Mouse (Mus musculus): Measurements from ENCODE around the gene Mars. TPM values are rescaled to one million over a fixed set of nuclear protein-coding genes. Genes with fewer than 3 reads are reported as not detected.
A peak's percentile ranks its signal among the peaks of the same experiment; 100 is the strongest.

Gene Mars
- total RNA-seq (2014; fragmentation: Nextera tagmentation) (135 and 140 TPM in 2 replicates), total RNA-seq (2017) (213 and 264 TPM in 2 replicates)

DNA sequence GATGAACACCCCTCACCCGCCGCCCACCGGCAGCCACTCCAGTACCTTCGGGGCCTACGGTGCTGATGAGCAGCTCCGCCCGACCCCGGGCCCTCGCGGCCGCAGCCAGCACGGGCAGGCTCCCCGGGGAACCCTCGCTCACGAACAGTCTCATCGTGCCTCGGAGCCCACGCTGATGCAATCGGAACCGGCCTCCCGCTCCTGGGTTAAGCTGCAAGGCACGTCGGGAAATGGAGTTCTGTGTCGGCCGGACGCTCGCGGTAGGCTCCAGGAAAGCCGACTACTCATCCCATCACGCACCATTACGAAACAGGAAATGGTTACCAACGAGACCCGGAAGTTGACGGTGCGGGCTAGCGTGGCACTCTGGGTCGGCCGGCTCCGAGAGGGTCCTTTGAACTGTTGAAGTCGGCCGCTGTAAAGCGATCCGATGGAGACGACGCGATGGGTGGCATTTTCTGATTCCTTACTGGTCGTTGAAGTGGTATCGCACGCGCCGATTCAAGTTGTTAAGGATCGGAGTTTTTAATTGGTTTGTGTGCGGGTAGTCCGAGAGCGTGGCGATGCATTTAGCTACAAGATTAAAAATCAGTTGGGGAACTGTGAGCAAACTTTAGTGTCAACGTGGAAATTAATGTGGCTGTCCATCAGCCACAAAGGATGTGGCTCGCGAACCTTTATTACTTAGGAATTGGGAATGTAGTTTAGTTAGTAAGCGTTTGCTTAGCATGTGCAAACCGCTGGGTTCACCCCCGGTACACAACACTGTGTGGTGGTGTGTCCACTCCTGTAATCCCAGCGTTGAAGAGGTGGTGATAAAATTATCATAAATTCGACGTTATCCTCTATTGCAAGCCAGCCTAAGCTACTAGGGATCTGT is at the start of gene Mars:
Mars (minus strand) TSS at position 311 of the 880 bp plus-strand sequence.
- ATAC-seq (replicated peaks; ENCODE audit: low FRiP score, low TSS enrichment, poor library complexity, severe bottlenecking), result peak; percentile 89

DNA sequence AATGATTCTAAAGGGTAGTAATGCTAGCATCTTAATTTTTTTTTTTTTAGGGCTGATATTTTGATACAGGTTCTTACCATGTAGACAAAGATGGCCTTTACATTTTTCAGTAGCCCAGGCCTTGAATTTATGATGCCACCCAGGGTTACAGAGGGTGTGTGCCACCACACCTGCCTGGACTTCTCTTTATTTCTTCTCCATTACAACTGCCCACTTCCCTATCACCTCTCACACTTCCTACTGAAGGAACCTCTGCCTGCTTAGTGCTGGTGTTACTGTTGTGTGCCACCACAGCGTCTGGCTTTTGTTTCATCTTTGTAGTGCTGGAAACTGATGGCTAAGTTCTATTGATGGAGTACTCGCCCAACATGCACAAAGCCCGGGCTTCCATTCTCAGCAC is 49.1 kb upstream of the Mars start:
- ATAC-seq (replicated peaks; ENCODE audit: low FRiP score, low TSS enrichment, poor library complexity, severe bottlenecking), result no peak

DNA sequence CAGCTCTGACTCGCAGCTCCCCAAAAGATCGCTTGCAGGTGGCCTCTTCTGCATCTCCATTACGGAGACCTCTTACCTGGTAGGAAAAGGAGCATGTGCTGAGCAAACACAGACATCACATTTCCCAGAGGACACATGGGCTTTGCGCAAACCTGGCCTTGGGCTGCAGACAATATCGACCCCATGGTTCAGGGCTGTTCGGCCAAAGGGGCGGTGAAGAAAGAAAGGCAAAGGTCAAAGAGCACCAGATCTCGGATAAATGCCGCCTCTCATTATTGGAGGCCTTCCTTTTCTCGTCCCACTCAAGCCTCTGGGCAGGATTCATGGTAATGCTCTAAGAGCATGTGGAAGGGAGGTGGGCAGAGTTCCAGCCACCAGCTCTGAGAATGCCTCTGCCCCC is 43.8 kb upstream of the Mars start:
- ATAC-seq (replicated peaks; ENCODE audit: low FRiP score, low TSS enrichment, poor library complexity, severe bottlenecking), result no peak

DNA sequence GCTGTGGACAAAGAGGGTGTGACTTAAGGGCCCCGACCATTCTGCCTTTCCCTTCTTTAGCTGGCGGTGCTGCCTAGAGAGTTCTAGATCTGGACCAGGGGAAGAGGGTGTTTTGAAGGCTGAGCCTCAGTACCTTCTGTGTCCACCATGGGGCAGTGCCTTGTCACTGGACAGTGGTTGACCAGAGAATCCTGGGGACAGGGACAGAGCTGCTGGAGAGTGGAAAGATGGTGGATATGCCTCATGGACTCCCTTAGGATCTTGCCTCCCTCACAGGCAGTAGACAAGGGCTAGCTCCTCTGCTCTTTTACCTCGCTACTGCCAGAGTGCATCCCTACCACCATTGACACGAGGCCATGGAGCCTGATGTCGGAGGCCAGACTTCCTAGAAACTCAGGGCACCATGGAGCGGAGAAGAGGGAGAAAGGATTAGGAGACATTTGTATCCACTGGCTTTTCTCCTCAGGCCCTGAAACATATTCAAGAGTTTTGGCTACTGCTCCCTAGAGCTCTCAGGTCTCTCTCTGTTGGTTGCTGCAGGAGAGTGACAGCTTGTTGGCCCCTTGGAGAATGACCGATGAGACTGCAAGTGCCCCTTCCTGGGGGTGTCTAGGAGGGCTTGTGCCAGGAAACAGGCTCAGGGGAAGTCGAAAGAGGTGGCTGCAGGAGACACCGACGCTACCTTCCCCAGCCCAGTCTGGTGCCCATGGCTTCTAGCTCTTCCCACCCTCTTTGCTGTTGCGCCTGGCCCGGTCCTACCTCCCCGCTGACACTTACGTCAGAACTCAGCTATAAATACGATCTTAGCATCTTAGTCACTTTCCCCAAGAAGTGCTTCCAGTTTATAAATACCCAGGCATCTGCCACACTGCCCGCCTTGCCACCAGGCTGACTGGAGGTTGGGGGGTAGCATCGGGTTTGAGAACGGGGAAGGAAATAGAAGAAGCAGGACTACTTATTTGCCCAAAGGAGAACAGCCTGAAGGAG is 42.6 kb upstream of the Mars start, which contains the start of gene Inhbe:
Inhbe (minus strand) TSS at position 503 of the 987 bp plus-strand sequence.
- ATAC-seq (replicated peaks; ENCODE audit: low FRiP score, low TSS enrichment, poor library complexity, severe bottlenecking), result no peak

DNA sequence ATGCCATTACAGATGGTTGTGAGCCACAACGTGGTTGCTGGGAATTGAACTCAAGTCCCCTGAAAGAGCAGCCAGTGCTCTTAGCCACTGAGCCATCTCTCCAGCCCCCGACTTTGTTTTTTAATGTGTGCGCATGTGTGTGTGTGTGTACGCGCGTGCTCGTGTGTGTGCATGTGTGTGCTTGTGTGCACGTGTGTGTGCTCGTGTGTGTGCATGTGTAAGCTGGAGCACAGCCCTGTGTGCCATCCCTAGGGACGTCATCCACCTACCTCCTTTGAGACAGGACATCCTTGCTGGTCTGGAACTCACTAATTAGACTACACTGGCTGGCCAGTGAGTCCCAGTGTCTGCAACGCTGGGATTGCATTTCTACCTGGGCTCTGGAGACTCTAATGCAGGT is 41.2 kb upstream of the Mars start:
- no peak for ATAC-seq (replicated peaks; ENCODE audit: low FRiP score, low TSS enrichment, poor library complexity, severe bottlenecking)

DNA sequence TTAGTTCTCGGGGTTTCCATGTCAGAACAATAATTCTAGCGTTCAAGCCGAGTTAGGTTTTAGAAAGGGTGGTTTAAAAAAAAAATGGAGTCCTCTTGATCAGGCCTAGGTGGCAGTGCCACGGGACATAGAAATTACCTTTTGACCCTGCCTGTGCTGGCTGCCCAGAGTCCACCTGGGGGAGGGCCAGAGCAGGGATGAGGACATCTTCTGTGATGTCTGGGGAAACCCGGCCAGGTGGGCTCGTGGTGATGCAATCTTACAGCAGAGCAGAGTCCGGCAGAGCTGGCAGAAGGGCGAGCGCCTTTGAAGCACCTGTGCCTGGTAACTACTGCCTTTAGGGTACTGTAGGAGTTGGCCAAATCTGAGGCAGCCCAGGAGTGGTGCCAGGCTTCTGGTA is 40.6 kb upstream of the Mars start:
- no peak for ATAC-seq (replicated peaks; ENCODE audit: low FRiP score, low TSS enrichment, poor library complexity, severe bottlenecking)

DNA sequence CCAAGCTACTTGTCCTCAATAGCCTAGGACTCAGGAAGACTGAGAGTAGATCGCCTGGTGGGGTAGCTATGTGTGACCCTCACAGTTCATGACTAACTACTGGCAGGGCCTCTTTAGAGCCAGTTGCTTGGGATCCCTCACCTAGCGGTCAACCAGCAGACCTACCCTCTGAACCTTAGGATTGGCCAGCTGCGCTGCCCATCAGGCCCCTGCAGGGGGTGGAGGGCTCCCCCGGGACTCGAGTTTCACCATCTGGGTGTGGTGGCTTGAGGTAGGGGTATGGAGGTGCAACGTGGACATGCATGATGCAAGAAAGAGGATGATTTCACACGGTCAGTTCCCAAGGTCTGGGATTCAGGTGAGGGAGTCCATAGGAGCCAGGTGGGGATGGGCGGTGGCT is 40.1 kb upstream of the Mars start:
- ATAC-seq (replicated peaks; ENCODE audit: low FRiP score, low TSS enrichment, poor library complexity, severe bottlenecking), result no peak

DNA sequence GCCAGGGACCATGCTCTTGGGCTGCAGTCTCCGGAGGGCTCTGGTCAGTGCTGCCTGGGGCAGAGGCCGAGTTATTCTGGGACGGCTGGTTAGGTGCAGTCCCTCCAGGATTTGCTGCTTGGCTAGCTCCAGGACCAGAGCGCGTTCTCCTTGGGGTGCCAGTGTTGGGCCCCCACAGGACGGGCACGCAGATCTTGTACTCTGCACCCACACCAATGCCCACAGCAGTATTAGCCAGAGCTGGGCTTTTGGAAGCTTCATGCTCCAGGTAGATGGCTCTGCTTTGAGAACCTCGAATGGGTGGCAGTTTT is 39.7 kb upstream of the Mars start:
- no peak for ATAC-seq (replicated peaks; ENCODE audit: low FRiP score, low TSS enrichment, poor library complexity, severe bottlenecking)

DNA sequence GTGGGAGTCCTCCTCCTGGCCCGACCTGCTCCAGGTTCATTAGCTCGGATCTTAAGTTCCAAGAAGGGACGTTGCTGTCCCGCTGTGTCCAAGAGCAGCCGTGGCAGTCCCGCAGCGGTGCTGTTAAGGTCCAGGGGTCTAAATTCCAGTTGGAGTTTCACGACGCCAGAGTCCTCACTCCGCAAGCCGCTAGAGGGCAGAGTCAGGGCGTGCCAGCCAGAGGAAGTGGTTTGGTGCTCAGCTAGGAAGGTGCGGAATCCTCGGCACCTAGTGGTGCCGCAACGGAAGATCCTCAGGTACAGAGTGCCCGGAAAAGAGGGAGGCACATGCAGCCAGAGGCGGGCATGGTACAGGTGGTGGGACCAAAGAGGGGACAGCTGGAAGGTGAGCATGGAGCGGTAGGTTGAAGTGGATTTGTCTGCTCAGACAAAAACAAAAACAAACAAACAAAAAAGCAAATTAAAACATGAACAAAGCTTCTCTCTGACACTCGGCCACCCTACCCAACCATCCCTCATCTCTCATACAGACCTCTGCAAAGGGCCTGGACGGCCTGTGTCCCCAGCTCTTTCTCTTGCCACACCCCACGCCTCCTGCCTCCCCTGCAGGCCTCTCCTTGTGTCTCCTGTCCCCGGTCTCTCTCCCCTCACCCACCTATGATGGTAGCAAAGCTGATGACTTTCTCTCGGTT is 39.2 kb upstream of the Mars start:
- peak; percentile 88 for ATAC-seq (replicated peaks; ENCODE audit: low FRiP score, low TSS enrichment, poor library complexity, severe bottlenecking)

DNA sequence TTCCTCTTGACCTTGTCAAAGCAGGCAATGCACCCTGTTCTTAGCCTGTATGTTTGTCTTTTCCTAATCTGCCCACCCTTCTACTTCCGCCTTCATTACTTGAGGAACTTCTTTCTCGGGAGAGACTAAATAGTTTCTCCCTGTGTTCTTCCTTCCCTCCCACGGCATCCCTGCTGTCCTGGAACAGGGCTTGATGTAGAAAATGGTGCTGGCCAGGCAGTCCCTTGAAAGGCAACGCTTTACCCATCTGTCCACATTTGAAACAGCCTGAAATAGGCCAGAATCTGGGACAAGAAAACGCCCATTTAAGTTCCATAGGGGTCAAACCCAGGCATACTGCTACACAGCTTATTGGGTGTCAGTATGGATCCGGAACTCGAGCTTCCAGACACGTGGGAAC is 38.2 kb upstream of the Mars start:
- no peak for ATAC-seq (replicated peaks; ENCODE audit: low FRiP score, low TSS enrichment, poor library complexity, severe bottlenecking)

DNA sequence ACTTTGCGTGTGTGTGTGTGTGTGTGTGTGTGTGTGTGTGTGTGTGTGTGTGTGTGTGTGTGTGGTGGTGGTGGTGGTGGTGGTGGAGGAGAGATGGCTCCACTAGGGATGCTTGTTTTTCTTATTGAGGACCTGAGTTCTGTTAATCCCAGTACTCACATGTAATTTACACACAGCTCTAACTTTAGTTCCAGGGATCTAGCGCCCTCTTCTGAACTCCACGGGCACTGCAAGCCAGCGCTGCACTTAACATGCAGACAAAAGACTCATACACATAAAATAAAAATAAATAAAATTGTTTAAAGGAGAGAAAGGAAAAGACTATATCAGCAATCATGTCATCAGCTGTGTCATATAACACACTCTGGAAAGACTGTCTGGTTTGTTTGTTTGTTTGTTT is 37.4 kb upstream of the Mars start:
- ATAC-seq (replicated peaks; ENCODE audit: low FRiP score, low TSS enrichment, poor library complexity, severe bottlenecking), result no peak

DNA sequence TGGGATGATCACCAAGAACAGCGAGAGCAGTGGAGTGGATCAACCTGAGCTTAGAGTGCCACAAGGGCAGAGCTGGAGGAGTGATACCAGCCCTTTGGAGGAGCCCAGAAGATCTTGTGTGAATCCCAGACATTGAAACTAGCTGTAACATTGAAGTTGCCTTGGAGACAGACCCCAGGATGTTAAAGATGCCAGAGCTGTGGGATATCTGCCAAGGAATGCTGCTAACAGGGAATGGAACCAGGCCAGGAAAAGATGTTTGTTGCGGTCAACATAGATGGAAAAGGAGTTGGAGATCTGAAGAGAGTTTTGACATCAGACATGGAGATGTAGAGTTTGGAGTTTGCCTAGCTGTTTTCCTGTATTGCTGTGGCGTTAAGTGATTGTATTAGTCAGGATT is 34.6 kb upstream of the Mars start:
- no peak for ATAC-seq (replicated peaks; ENCODE audit: low FRiP score, low TSS enrichment, poor library complexity, severe bottlenecking)

DNA sequence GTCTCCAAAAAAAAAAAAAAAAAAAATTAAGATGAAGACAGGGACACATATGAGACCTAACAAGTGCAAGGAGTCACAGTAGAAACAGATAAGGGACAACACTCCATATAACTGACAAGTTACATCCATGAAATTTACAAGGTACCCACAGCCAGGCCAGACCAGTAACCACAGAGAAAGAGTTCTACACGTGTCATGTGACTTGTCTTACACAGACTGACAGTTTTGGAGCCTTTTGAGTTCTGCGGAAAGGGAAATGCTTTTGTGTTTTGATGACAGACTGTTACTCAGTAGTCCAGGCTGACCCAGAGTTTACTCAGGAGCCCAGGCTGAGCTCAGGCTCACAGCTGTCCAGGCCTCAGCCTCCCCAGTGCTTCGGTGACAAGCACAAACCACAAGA is 31.4 kb upstream of the Mars start:
- no peak for ATAC-seq (replicated peaks; ENCODE audit: low FRiP score, low TSS enrichment, poor library complexity, severe bottlenecking)

DNA sequence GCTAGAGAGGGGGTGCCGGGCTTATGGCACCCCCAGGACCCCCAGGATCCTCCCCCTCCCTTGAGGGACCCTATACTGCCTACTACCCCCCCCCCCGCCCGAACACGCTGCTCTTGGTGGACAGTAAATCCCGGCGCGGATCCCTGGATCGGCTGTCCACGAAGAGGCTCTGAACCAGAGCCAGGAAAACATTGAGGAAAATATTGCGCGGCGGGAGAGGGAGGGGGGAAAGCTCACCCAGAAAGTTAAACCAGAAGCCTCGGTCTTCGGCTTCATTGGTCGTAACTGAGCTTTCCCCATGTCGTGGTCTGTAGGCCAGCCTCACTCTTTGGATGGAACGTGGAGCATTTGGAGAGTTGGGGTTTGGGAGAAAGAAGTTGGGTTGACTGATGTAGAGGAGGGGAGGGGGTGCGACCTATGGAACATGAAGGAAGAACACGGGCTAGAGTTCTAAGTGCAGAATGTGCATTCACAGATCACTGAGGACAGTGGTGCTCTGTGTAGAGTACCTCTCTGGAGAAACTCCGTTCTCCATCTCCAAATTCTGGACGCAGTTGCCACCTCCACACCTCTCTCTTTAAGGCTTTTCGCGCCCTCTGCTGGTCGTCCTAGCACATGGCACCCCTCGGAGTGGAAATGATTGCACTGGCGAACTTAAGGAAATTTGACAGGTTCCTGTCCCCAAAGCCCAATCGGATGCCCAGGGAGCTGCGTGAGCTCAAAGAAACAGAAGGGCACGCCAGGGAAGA is 30.5 kb upstream of the Mars start, which contains the start of gene Gli1:
Gli1 (minus strand) TSS at position 84 of the 749 bp plus-strand sequence.
- peak; percentile 71 for ATAC-seq (replicated peaks; ENCODE audit: low FRiP score, low TSS enrichment, poor library complexity, severe bottlenecking)

DNA sequence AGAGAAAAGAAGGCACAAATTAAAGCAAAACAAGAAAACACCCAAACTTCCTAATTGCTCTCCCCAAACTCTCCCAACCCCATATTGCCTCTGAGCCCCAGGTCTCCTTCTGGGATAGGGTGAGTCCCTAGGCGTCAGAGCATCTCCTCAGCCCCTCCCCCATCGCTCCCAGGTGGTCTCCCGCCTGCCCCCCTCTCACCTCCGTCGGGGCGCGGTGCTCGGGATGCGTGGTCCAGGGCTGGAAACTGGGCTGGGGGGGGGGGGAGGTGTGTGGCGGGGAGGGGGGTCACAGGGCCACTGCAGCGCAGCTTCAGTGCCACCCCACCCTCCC is 29.7 kb upstream of the Mars start:
- ATAC-seq (replicated peaks; ENCODE audit: low FRiP score, low TSS enrichment, poor library complexity, severe bottlenecking), result no peak

DNA sequence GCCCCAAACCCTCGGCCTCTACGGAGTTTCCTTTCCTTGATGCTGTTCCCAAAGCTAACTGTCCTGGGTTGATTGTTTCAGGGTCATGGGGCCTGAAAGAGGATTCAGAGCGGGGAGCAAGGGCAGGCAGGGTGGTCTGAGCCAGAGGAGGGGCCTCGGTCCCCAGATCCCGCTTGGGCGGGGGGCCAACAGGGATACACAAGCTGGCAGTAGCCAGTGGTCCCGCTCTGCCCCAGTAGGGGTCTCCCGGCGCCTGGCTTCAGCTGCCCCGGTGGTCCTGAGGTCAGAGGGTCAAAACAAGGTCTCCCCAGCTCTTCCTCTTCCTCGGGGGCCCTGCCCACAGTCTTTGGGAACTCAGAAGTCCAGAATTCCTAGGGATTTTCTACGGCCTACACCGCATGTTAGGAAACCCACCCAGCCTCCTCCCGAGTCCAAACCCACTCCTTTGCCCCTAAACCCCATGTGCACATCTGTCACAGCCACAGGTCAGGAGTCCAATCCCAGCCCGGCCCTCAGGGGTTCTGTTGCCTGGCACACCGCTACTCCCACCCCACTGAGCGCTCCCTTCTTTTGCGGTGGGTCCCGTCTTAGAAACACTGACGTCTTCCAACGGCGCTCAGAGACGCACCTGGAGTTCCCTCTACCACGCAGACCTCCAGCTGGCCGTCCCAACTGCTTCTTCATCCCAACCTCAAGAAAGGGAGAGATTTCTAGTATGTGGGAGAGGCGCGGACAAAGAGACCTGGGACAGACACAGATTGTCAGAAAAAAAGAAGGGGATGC is 29.2 kb upstream of the Mars start:
- no peak for ATAC-seq (replicated peaks; ENCODE audit: low FRiP score, low TSS enrichment, poor library complexity, severe bottlenecking)

DNA sequence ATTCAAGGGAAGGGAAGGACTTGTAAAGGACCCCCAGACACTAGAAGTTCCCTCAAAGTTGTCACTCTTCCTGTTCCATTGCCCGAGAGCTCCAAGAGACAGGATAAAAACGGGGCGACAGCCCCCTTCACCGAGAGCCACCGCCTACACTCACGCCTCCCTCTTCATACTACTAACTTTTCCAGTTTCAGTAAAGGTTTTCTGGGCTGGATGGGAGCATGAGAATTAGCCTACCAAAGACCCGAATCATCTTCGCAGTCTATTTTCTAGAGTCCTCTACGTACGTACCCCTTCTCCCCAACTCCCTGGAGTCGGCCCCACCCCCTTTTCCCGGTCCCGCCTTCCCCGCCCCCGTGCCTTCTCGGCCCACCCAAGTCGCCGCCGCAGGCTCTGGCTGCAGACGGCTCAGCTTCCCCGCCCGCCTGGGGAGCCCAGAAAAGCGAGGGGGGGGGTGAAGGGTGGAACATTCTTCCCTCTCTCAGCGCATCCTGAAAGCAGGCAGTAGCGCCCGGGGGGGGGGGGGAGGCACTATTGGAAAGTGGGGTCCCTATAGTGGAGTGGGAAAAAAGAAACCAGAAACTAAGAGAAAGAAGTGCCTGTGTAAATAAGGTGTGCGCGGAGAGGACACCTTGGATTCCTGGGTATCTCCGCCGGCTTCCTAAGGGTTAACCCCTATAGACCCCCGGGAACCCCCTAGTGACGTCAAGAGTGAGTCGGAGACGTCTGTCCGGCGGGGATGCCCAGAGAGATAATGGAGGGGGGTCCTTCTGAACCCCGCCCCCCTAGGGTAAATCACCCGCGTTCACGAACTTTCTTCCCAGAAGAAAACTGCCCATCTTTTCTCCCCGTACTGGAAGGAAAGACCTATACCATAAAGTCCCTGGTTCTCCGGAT is 28.3 kb upstream of the Mars start:
- ATAC-seq (replicated peaks; ENCODE audit: low FRiP score, low TSS enrichment, poor library complexity, severe bottlenecking), result no peak

Measured in megakaryocyte-erythroid progenitor cell, adult 5-6 weeks (primary cell).